Mouse (Mus musculus) 416B (cell line): Measurements from ENCODE around the gene Sumf2.
A peak's percentile ranks its signal among the peaks of the same experiment; 100 is the strongest.

ENCODE experiments used
- DNase-seq: peaks from one replicate; pipeline ENCODE4 v3.0.0; 2011; ENCODE audit warnings: low read depth

Sumf2 gene

DNA sequence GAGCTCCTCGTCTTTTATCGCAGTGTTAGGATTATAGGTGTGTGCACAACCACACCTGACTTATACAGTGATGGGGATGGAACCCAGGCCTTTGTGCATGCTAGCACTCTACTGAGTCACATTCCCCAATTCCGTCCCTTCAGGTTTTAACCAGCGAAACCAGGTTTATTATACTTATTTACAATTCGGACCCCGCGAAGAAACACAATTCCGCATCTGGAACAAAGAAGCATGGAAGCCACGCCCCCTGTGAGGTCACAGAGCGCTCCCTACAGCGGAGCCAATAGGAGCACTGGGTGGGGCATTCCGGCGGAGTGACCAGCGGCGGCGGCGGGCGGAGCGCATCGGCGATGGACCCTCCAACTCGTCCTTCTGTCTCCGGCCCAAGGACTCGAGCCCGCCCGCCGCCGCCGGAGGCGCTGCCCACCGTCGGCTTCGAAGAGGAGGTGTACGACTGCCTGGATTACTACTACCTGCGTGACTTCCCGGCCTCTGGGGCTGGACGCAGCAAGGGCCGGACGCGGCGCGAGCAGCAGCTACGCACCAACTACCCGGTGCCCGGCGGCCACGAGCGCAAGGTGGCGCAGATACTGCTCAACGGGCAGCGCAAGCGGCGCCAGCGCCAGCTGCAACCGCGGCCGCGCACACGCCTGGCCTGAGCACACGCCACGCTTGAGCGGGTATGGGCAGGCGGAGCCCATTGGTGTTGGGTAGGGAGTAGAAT, 61.6 kb downstream of the Sumf2 start, which contains the start of gene Nupr1l:
TSS of gene Nupr1l (plus strand) at position 299 of the 724 bp plus-strand sequence.
- peak; percentile 94 for DNase-seq

DNA sequence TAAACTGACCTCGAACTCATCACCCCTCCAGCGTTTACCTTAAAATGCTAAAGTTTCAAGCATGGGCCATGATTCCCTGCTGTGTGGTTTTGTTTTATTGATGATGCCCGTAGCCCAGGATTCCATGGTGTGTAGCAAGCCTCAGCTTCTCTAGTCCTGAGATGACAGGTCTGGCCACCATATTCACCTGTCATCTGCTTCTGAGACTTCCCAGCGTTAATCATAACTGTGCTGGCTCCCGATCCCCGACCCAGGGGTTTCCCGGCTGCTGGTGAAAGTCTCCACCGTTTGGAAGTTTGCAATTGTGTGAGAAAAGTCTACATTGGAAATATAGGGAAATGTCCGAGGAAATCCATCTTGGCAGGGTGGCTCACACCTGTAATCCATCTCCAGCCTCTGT, 62.4 kb downstream of the Sumf2 start:
- DNase-seq: no peak

DNA sequence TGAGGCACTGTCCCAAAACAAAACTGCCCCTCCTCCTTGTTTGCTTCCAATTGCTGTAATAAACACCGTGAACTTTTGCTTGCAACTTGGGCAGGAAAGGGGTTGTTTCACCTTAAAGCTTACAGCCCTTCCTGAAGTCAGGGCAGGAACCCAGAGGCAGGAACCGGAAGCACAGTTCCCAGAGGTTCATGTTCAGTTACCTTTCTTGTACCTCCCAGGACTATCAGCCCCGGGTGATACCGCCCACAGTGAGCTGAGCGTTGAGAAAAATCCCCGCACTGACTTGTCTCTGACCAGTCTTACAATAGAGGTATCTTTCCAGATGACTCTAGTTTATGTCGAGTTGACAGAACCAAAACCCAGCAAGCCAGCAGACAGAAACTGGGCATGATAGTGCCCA, 62.8 kb downstream of the Sumf2 start:
- DNase-seq: no peak
